Mouse (Mus musculus) midbrain, embryonic 15.5 days (tissue): Measurements from ENCODE around the gene Kat2a. TPM values are rescaled to one million over a fixed set of nuclear protein-coding genes. Genes with fewer than 3 reads are reported as not detected.

Experiments
- ATAC-seq: fragments of 200-750 bp; cut with Nextera tagmentation; replicated peaks from 2 replicates; pipeline ENCODE4 v1.8.0; 2017; ENCODE audit warnings: moderate TSS enrichment
- H3K27ac ChIP-seq: fragments of 300-500 bp; sonication (generic); 2 replicates; pipeline ENCODE4 v1.5.1; 2015; ENCODE audit warnings: mild to moderate bottlenecking, inconsistent platforms
- H3K27me3 ChIP-seq: fragments of 300-500 bp; sonication (generic); replicated peaks from 2 replicates; pipeline ENCODE4 v1.6.1; 2015; ENCODE audit warnings: inconsistent platforms
- H3K36me3 ChIP-seq: fragments of 300-500 bp; sonication (generic); replicated peaks from 2 replicates; pipeline ENCODE4 v1.6.1; 2015; ENCODE audit warnings: inconsistent platforms
- H3K4me1 ChIP-seq: fragments of 300-500 bp; sonication (generic); 2 replicates; pipeline ENCODE4 v1.6.1; 2015; ENCODE audit warnings: inconsistent platforms
- H3K4me2 ChIP-seq: fragments of 300-500 bp; sonication (generic); 2 replicates; pipeline ENCODE4 v1.6.1; 2015; ENCODE audit warnings: inconsistent platforms, mild to moderate bottlenecking, moderate library complexity
- H3K4me3 ChIP-seq: fragments of 300-500 bp; sonication (generic); 2 replicates; pipeline ENCODE4 v1.5.1; 2015; ENCODE audit warnings: mild to moderate bottlenecking, inconsistent platforms
- H3K9ac ChIP-seq: fragments of 300-500 bp; sonication (generic); 2 replicates; pipeline ENCODE4 v1.6.1; 2015; ENCODE audit warnings: mild to moderate bottlenecking, inconsistent platforms
- H3K9me3 ChIP-seq: fragments of 300-500 bp; sonication (generic); 2 replicates; pipeline ENCODE4 v1.6.1; 2016; ENCODE audit warnings: inconsistent platforms
- WGBS: fragments of 180-500 bp; shearing (Covaris S2); methylation state at CpG from one replicate; pipeline ENCODE4 v1.1.7; 2015; ENCODE audit warnings: mixed read lengths; 5-methylcytosine and 5-hydroxymethylcytosine counted together
- polyA plus RNA-seq: library from polyadenylated mRNA; unstranded; fragments of >200 nt; fragmentation: Nextera tagmentation; extraction: Ambion mirVana; gene quantifications from 2 replicates; pipeline ENCODE4 v1.2.1, GENCODE M21; 2015

The Kat2a gene
- polyA plus RNA-seq, 1 experiment from 2014 or later = 67.2 TPM

GRCm38 (mm10) chr11:100748620-100749019, 36.4 kb upstream of the Kat2a start:
- 0 out of 2 replicates have a peak, but pooled peaks cover 4% of the 10 kb centered on the region for H3K27me3 ChIP-seq
- H3K9ac ChIP-seq = no peak overlapping the region
- H3K4me3 ChIP-seq = no peak overlapping the region
- 74% methylated on average over 4 of the region's 4 CpGs for WGBS
- no peak for ATAC-seq
- H3K27ac ChIP-seq = no peak overlapping the region
- H3K9me3 ChIP-seq = no peaks in the 10 kb centered on the region
- no peaks in the 10 kb centered on the region for H3K4me1 ChIP-seq
- no peak overlapping the region for H3K4me2 ChIP-seq
- peaks cover 10% of the 10 kb centered on the region for H3K36me3 ChIP-seq

- H3K9me3 ChIP-seq = no peaks in the 10 kb centered on the region
- ATAC-seq = no peak
- 79% methylated on average over 5 of the region's 5 CpGs for WGBS
These were observed 34.8 kb upstream of the Kat2a start for GRCm38 (mm10) chr11:100747114-100747513.

GRCm38 (mm10) chr11:100746546-100746945, 34.3 kb upstream of the Kat2a start:
- no peak for ATAC-seq
- H3K4me2 ChIP-seq = no peak overlapping the region
- 89% methylated on average over 10 of the region's 10 CpGs for WGBS
- no peaks in the 10 kb centered on the region for H3K9me3 ChIP-seq
- H3K4me1 ChIP-seq = no peaks in the 10 kb centered on the region
- no peak overlapping the region for H3K27ac ChIP-seq
- H3K27me3 ChIP-seq = 0 out of 2 replicates have a peak, but pooled peaks cover 4% of the 10 kb centered on the region
- no peak overlapping the region for H3K4me3 ChIP-seq
- H3K9ac ChIP-seq = no peak overlapping the region
- peaks cover 6% of the 10 kb centered on the region for H3K36me3 ChIP-seq

More at GRCm38 (mm10) chr11:100747114-100747513, 34.8 kb upstream of the Kat2a start:
- Histone ChIP-seq H3K27me3 (0 out of 2 replicates have a peak, but pooled peaks cover 4% of the 10 kb centered on the region), H3K36me3 (peaks cover 10% of the 10 kb centered on the region), H3K9ac (no peak overlapping the region), H3K27ac (no peak overlapping the region), H3K4me3 (no peak overlapping the region), H3K4me1 (no peaks in the 10 kb centered on the region), H3K4me2 (no peak overlapping the region)

- peak; percentile 62 for ATAC-seq
- WGBS = 12% methylated on average over 6 of the region's 6 CpGs
These were observed 32.8 kb upstream of the Kat2a start for GRCm38 (mm10) chr11:100745085-100745484.

GRCm38 (mm10) chr11:100741348-100741747, 29.1 kb upstream of the Kat2a start:
- no peaks in the 10 kb centered on the region for H3K27me3 ChIP-seq
- H3K9ac ChIP-seq = no peak overlapping the region
- H3K4me3 ChIP-seq = no peak overlapping the region
- WGBS = 76% methylated on average over 6 of the region's 6 CpGs
- H3K36me3 ChIP-seq = peaks cover 7% of the 10 kb centered on the region; the same call in 1 of the 2 replicates
- no peak overlapping the region for H3K4me2 ChIP-seq
- H3K4me1 ChIP-seq = peaks cover 17% of the 10 kb centered on the region
- no peak for ATAC-seq
- no peak overlapping the region for H3K27ac ChIP-seq
- no peaks in the 10 kb centered on the region for H3K9me3 ChIP-seq

More at GRCm38 (mm10) chr11:100745085-100745484, 32.8 kb upstream of the Kat2a start:
- H3K36me3 ChIP-seq = peaks cover 11% of the 10 kb centered on the region; the same call in 1 of the 2 replicates
- no peak overlapping the region for H3K27ac ChIP-seq
- no peak overlapping the region for H3K4me2 ChIP-seq
- 0 out of 2 replicates have a peak, but pooled peaks cover 4% of the 10 kb centered on the region for H3K27me3 ChIP-seq
- H3K4me3 ChIP-seq = no peak overlapping the region
- H3K9ac ChIP-seq = no peak overlapping the region
- H3K4me1 ChIP-seq = no peaks in the 10 kb centered on the region
- no peaks in the 10 kb centered on the region for H3K9me3 ChIP-seq

- Histone ChIP-seq H3K4me3 (peak overlapping the region; percentile 99), H3K36me3 (peaks cover 7% of the 10 kb centered on the region; the same call in 1 of the 2 replicates), H3K9ac (peak overlapping the region; percentile 61), H3K27me3 (no peaks in the 10 kb centered on the region), H3K27ac (peak overlapping the region; percentile 91), H3K9me3 (no peaks in the 10 kb centered on the region), H3K4me2 (peak overlapping the region; percentile 92), H3K4me1 (peaks cover 25% of the 10 kb centered on the region)
- 0 out of 2 replicates have a peak, but pooled peaks have one; percentile 1 for ATAC-seq
- 14% methylated on average over 5 of the region's 5 CpGs for WGBS
These were observed 26.5 kb upstream of the Kat2a start for GRCm38 (mm10) chr11:100738749-100739148.

- H3K36me3 ChIP-seq = peaks cover 7% of the 10 kb centered on the region; the same call in 1 of the 2 replicates
- H3K9me3 ChIP-seq = no peaks in the 10 kb centered on the region
- H3K4me1 ChIP-seq = peaks cover 25% of the 10 kb centered on the region
- WGBS = under 1% methylated on average over 39 of the region's 39 CpGs
- H3K9ac ChIP-seq = peak within 1 kb of the TSS; percentile 94
- no peaks in the 10 kb centered on the region for H3K27me3 ChIP-seq
- H3K4me2 ChIP-seq = peak within 1 kb of the TSS; percentile 92
- peak; percentile 99 for ATAC-seq
- peak within 1 kb of the TSS; percentile 99 for H3K4me3 ChIP-seq
- peak within 1 kb of the TSS; percentile 91 for H3K27ac ChIP-seq
These were observed 25.9 kb upstream of the Kat2a start, which contains the start of gene Rab5c for GRCm38 (mm10) chr11:100738066-100738604. Rab5c (minus strand) TSS chr11:100738215.

GRCm38 (mm10) chr11:100737105-100737733, 25.0 kb upstream of the Kat2a start:
- H3K9ac ChIP-seq = peak overlapping the region; percentile 94
- 0 out of 2 replicates have a peak overlapping the region, but pooled peaks have one; percentile 63 for H3K27ac ChIP-seq
- H3K4me3 ChIP-seq = peak overlapping the region; percentile 99
- H3K27me3 ChIP-seq = no peaks in the 10 kb centered on the region
- ATAC-seq = no peak
- peaks cover 7% of the 10 kb centered on the region; the same call in 1 of the 2 replicates for H3K36me3 ChIP-seq
- H3K9me3 ChIP-seq = no peaks in the 10 kb centered on the region
- peaks cover 25% of the 10 kb centered on the region for H3K4me1 ChIP-seq
- peak overlapping the region; percentile 92 for H3K4me2 ChIP-seq
- WGBS = 3% methylated on average over 13 of the region's 13 CpGs

GRCm38 (mm10) chr11:100736746-100737080, 24.4 kb upstream of the Kat2a start:
- Histone ChIP-seq H3K4me3 (peak overlapping the region; percentile 99), H3K27ac (no peak overlapping the region), H3K36me3 (peaks cover 7% of the 10 kb centered on the region; the same call in 1 of the 2 replicates), H3K9ac (no peak overlapping the region), H3K4me2 (peak overlapping the region; percentile 92), H3K4me1 (peaks cover 25% of the 10 kb centered on the region), H3K27me3 (no peaks in the 10 kb centered on the region), H3K9me3 (no peaks in the 10 kb centered on the region)
- ATAC-seq = no peak
- WGBS = 86% methylated on average over 4 of the region's 4 CpGs

GRCm38 (mm10) chr11:100735954-100736745, 23.9 kb upstream of the Kat2a start:
- 0 out of 2 replicates have a peak overlapping the region, but pooled peaks have one; percentile 4 for H3K9ac ChIP-seq
- H3K4me2 ChIP-seq = peak overlapping the region; percentile 92; the same call in 1 of the 2 replicates
- WGBS = 83% methylated on average over 14 of the region's 14 CpGs
- no peak overlapping the region for H3K4me3 ChIP-seq
- H3K9me3 ChIP-seq = no peaks in the 10 kb centered on the region
- peaks cover 25% of the 10 kb centered on the region for H3K4me1 ChIP-seq
- H3K27ac ChIP-seq = no peak overlapping the region
- peaks cover 3% of the 10 kb centered on the region; the same call in 1 of the 2 replicates for H3K36me3 ChIP-seq
- no peaks in the 10 kb centered on the region for H3K27me3 ChIP-seq
- no peak for ATAC-seq

GRCm38 (mm10) chr11:100735134-100735865, 23.0 kb upstream of the Kat2a start:
- H3K9ac ChIP-seq = no peak overlapping the region
- no peak overlapping the region for H3K4me3 ChIP-seq
- H3K27ac ChIP-seq = no peak overlapping the region
- no peaks in the 10 kb centered on the region for H3K9me3 ChIP-seq
- no peak for ATAC-seq
- no peaks in the 10 kb centered on the region for H3K27me3 ChIP-seq
- H3K4me1 ChIP-seq = peaks cover 25% of the 10 kb centered on the region
- no peaks in the 10 kb centered on the region for H3K36me3 ChIP-seq
- no peak overlapping the region; the same call in 1 of the 2 replicates for H3K4me2 ChIP-seq
- WGBS = 92% methylated on average over 9 of the region's 9 CpGs
